Mouse (Mus musculus): ENCODE results near the gene Dscam.
"Not testable (repeated sequence)": the region's sequence is repeated elsewhere in the genome, so short reads cannot be mapped to it uniquely, and the experiment has no call there.

Gene Dscam

GRCm38 (mm10) chr16:96884590-96884989, 286.0 kb downstream of the Dscam start:
- DNase-seq (ENCODE audit: low spot score) = not testable (repeated sequence)

DNA sequence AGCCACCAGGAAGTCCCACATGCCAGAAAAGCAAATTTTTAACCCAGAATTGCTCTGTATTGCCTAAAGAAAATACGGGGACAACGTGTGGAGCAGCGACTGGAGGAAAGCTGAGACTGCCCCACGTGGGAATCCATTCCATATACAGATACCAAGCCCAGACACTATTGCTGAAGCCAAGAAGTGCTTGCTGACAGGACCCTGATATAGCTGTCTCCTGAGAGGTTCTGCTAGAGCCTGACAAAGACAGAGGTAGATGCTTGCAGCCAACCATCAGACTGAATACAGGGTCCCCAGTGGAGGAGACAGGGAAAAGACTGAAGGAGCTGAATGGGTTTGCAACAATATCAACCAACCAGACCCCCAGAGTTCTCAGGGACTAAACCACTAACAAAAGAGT, 293.3 kb downstream of the Dscam start:
- DNase-seq (ENCODE audit: low spot score) = no peak

GRCm38 (mm10) chr16:96872799-96873198, 297.8 kb downstream of the Dscam start:
- DNase-seq (ENCODE audit: low spot score) = peak; percentile 45

GRCm38 (mm10) chr16:96857571-96857970, 313.0 kb downstream of the Dscam start:
- DNase-seq (ENCODE audit: low spot score) = no peak

DNA sequence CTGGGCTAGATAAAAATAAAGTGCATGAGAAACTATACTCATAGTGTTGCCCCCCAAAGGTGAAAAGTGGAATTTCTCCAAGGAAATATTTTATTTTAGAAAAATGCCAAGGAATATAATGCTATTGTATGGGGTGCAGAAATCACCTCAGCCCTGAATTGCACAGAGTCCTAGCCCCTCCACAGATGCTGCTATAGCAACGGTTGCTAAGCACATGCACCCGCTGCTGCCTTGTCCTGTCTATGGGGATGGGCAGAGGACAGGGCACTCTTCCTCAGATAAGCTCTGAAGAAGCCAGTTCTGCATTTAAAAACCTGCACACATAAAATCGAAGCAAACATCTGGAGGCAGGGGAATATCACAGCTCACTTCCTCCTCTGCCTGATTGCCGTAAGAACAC, 315.5 kb downstream of the Dscam start:
- DNase-seq (ENCODE audit: low spot score) = no peak

DNA sequence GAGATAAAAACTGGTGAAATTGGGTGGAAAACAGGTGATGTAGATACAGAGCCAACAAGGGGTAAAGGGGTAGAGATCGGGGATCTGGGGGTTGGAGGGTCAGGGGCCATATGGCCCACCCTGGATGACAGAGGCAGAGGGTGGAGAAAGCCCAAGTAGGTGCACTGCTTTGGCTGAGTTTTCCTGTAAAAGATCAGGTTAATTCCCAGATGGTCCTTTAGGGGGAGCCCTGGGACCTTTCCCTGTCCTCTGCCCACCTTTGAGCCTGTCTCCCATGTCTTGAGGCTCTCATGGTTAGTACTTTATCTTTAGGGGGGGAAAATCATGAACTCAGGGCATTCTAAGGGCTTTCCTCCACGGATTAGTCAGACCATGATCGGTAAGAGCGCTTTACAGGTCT, 318.2 kb downstream of the Dscam start:
- peak; percentile 25 for DNase-seq (ENCODE audit: low spot score)

- no peak for DNase-seq (ENCODE audit: low spot score)
These were observed 321.6 kb downstream of the Dscam start for GRCm38 (mm10) chr16:96848916-96849315.

GRCm38 (mm10) chr16:96846585-96846984, 324.0 kb downstream of the Dscam start:
- DNase-seq (ENCODE audit: low spot score) = no peak

- peak; percentile 48 for DNase-seq (ENCODE audit: low spot score)
These were observed 324.4 kb downstream of the Dscam start for GRCm38 (mm10) chr16:96846113-96846512.

DNA sequence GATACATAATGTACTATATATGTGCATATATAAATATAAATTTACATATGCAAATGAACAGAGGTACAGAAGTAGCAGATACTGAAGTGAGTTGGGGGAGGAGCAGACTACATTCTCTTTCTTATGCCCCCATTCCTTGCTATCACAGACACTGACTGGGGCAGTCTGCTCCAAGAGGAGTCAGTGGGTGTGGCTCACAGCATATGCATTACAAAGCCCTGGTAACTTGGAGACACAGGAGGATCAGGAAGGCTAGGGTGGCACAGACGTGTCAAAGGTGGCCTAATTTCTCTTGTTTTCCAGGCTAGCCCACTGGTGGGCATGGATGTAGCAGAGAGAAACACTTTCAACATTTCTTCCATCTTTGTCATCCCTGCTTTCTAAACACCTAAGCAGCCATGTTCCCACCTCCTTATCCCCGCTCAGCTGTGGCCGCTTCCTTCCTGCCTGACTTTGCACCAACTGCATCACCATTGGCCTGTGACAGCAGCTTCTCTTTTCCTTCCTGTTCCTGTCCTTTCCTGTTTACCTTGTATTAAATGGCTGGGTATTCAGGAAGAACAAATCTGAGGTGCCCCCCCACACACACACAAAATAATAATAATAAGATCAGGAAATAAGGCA, 325.0 kb downstream of the Dscam start:
- no peak for DNase-seq (ENCODE audit: low spot score)

DNA sequence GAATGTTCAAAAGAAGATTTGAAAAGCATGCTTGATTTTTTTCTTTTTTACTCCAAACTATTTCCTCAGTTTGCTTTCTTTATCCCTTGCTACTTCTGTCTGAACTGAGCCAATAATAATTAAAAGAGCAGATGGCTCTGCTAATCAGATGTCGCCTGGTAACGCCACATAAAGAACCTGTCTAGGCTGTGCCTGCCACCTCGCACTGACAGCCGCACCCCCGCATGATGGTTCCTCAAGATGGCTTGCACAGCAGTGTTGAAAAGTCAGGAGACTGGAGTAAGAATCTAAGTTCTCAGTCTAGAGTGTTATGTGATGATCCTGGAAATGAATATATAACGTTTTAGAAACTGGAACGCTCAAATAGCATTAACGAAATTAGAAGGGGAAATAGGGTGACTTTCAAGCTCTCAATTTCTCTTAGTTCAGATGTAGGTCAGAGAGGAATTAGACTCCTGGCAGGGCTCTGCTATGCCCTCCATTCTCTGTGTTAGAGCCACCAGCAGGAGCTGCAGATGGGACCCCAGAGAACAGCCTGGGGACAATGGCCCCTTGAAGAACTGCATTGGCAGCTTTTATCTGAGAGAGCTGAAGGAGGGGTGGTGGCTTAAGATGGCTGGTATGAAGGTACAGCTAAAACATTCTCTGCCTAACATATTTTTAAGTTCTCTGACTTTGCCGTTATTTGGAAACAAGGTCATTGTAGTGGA, 326.7 kb downstream of the Dscam start:
- DNase-seq (ENCODE audit: low spot score) = no peak

DNA sequence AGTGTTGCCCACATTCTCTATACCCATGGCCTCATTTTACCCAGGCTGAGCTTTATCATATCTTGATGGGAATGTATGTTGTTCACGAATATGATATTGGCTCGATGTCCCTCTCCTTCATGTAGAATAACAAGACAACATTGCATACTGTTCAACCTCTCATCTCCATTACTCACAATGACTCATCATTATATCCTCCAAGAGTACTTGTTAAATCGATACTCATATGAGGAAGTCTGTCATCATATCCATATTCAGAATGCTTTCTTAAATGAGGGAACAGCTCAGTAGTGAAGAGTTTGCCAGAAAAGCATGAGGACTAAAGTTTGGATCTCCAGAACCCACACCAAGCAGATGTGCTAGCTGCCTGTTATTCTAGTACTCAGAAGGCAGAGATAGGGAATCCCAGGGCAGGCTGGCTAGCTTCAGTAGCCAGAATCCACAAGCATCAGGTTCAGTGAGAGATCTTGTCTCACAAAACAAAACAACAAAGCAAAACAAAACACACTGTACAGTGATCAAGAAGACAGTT, 327.7 kb downstream of the Dscam start:
- DNase-seq (ENCODE audit: low spot score) = no peak

DNA sequence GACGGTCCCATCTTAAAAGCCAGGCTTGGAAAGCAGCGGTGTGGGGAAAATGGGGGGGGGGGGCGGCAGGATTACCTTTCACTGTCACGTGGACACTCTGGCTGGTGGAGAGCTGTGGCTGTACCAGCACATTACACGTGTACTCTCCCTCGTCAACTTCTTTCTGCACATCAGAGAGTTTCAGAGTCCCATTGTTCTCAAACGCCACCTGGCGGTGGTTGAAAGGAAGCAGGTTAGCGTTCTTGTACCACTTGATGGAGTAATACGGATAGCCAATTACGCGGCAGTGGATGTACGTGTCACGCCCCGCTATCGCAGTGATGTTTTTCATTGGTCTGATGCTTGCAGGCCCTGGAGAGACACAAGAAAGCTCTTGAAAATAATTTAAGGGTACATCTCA, 350.9 kb downstream of the Dscam start:
- DNase-seq (ENCODE audit: low spot score) = peak; percentile 91

- no peak for DNase-seq (ENCODE audit: low spot score)
These were observed 364.3 kb downstream of the Dscam start for GRCm38 (mm10) chr16:96806298-96806697.

DNA sequence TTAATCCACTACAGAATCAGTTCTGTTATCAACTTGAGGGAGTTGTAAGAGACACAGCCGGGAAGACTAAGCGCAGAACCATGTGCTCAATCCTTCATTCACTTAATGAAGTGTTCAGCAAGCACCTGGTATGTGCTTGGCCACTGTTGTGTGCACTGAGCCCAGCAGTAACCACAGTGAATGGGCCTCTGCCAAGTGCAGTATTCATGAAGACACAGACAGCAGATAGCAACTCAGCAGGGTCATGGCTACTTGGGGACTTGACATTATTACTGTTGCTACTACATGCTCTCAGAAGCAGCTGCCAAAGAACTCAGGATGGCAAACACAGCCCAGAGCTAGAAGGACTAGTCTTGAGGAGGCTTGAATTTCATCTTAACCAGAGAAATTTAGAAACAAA, 367.9 kb downstream of the Dscam start:
- no peak for DNase-seq (ENCODE audit: low spot score)

DNA sequence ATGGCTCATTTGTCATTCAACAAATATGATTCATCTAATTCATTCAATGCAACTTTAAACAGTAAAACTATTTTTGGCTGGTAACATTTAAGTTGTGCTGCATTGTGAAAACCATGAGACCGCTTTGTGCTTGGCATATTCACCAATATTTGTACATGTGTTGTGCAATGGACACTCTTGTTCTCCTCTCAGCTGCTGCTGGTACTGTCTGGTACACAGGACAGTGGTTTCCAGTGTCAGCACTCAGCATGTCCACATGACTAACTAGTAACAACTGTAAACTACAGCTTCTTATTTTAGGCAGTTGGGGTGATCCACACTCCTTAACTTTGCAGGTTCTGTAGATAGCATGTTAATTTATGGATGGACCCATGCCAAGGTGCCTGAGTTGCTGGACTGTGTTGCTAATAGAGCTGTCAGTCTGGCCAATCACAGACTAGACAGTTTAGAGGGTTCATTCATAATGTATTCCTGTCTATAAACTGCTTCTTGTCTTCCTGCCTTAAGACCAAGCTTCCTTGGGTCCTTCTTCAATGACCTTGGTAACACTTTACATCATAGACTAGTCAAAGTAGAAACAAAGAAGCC, 368.8 kb downstream of the Dscam start:
- no peak for DNase-seq (ENCODE audit: low spot score)

GRCm38 (mm10) chr16:96795431-96795830, 375.1 kb downstream of the Dscam start:
- peak; percentile 52 for DNase-seq (ENCODE audit: low spot score)

- DNase-seq (ENCODE audit: low spot score) = peak; percentile 10
These were observed 379.2 kb downstream of the Dscam start for GRCm38 (mm10) chr16:96791307-96791706.

DNA sequence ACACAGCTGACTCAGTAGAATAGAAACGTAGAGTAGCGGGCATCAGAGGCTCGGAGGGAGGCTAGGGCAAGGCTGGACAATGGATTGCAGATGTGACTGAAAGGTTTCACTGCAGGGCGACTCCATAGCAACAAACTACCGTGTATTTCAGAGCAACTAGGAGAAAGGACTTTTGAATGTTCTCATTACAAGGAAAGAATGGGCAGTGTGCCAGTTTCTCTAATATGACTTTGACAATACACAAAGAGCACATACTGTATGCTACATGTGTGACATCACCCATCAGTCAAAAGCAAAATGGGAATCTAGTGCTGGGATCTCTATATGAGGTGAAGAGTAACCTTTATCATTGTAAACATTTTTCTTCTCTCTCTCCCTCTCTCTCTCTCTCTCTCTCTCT, 382.3 kb downstream of the Dscam start:
- DNase-seq (ENCODE audit: low spot score) = no peak

DNA sequence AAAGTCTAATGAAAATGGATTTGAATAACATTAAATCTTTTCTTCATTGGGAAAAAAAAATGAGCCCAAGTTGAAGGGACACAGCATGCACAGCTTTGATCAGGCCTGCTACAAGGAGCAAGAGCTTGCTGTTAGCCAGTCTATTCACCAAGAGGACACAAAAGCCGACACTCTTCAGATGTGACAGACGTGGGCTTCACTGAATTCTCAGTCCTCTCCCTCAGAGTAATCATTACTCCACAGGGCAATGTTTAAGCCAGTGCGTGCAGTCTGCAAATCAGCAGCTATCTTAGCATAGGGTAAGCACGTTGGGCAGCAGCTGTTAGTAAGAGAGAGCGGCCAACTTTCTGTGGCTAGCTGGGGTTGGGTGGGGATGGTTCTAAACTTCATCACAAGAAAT, 391.5 kb downstream of the Dscam start:
- no peak for DNase-seq (ENCODE audit: low spot score)

DNA sequence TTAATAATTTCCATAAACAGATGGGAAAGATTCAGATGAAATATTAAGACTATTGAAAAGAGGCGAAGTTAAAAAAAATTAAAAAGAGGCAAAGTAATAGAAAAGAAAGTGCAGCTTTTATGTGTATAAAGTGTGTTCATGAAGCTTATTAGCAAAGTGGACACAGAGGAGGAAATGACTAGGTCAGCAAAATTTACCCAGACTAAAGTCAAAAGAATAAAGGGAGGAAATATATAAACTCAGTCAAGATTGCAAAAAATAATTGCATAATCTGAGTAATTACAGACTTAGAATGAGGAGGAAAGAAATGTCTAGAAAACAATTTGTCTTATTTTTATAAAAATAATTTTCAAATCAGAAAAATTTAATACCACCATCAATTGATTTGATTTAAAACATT, 396.3 kb downstream of the Dscam start:
- no peak for DNase-seq (ENCODE audit: low spot score)

DNA sequence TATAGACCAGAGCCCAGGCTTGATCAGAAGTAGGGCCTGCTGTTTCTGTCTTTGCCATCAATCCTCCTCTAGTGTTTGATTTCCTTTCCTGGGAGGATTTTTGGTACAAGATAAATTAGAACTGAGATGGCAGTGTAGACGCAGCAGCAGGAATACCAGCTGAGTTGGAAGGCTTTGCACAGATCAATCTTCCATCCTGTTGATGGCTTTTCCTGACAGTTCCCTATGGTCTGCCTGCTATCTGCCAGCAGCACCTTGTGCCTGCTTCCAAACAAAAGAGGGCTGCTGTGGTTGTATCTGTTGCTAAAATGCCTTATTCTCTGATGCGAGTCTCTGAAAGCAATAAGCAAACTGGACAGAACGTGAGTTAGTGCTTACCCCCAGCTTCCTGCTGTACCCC, 402.6 kb downstream of the Dscam start:
- DNase-seq (ENCODE audit: low spot score) = no peak

- no peak for DNase-seq (ENCODE audit: low spot score)
These were observed 403.0 kb downstream of the Dscam start for GRCm38 (mm10) chr16:96767508-96767907.
